Mouse (Mus musculus) heart, adult 2 months (tissue): Measurements from ENCODE around the gene Bptf.

Experiments used
- CTCF ChIP-seq: fragments of 200-600 bp; IDR thresholded peaks from 2 replicates; pipeline ENCODE4 v1.8.1; 2022; ENCODE audit warnings: antibody characterized with exemption, mild to moderate bottlenecking, moderate library complexity
- EP300 ChIP-seq: fragments of 200-500 bp; IDR thresholded peaks from 2 replicates; pipeline ENCODE4 v1.6.1; 2011; ENCODE audit warnings: low read depth, low read length, control low read depth; ENCODE audit not compliant: insufficient read depth

- peak; percentile 62 for TF ChIP-seq CTCF
- TF ChIP-seq EP300, result no peak
Measured at GRCm38 (mm10) chr11:107138633-107139032, 6.7 kb upstream of the Bptf start.
